Mouse (Mus musculus) midbrain, embryonic 11.5 days (tissue): ENCODE results near the gene Iglon5. TPM values are rescaled to one million over a fixed set of nuclear protein-coding genes. Genes with fewer than 3 reads are reported as not detected.
A peak's percentile ranks its signal among the peaks of the same experiment; 100 is the strongest.

Experiments used
- ATAC-seq: fragments of 200-750 bp; cut with Nextera tagmentation; 2 replicates; pipeline ENCODE4 v1.8.0; 2017; ENCODE audit warnings: moderate TSS enrichment, moderate library complexity; ENCODE audit not compliant: low FRiP score
- DNase-seq: peaks from one replicate; pipeline ENCODE4 v3.0.0; 2015; ENCODE audit warnings: low spot score; ENCODE audit errors: missing footprints
- H3K27ac ChIP-seq: fragments of 300-500 bp; sonication (generic); 2 replicates; pipeline ENCODE4 v1.5.1; 2014; ENCODE audit warnings: low read depth, low read length
- H3K27me3 ChIP-seq: fragments of 300-500 bp; sonication (generic); 2 replicates; pipeline ENCODE4 v1.6.1; 2014; ENCODE audit warnings: mild to moderate bottlenecking, low read length, moderate library complexity, mixed read lengths; ENCODE audit not compliant: control insufficient read depth, insufficient read depth
- H3K36me3 ChIP-seq: fragments of 300-500 bp; sonication (generic); 2 replicates; pipeline ENCODE4 v1.6.1; 2014; ENCODE audit warnings: mild to moderate bottlenecking, low read length, moderate library complexity, mixed read lengths; ENCODE audit not compliant: control insufficient read depth, insufficient read depth
- H3K4me1 ChIP-seq: fragments of 300-500 bp; sonication (generic); 2 replicates; pipeline ENCODE4 v1.6.1; 2014; ENCODE audit warnings: low read length; ENCODE audit not compliant: control insufficient read depth, insufficient read depth
- H3K4me2 ChIP-seq: fragments of 300-500 bp; sonication (generic); 2 replicates; pipeline ENCODE4 v1.6.1; 2014; ENCODE audit warnings: mild to moderate bottlenecking, moderate library complexity
- H3K4me3 ChIP-seq: fragments of 300-500 bp; sonication (generic); 2 replicates; pipeline ENCODE4 v1.5.1; 2014; ENCODE audit warnings: low read depth, low read length
- H3K9ac ChIP-seq: fragments of 300-500 bp; sonication (generic); 2 replicates; pipeline ENCODE4 v1.6.1; 2014; ENCODE audit warnings: low read length
- H3K9me3 ChIP-seq: fragments of 300-500 bp; sonication (generic); 2 replicates; pipeline ENCODE4 v1.6.1; 2016; ENCODE audit warnings: low read length; ENCODE audit not compliant: control insufficient read depth
- WGBS: fragments of 180-500 bp; shearing (Covaris S2); extraction: QIAGEN DNeasy Blood & Tissue Kit; methylation state at CpG from one replicate; pipeline ENCODE4 v1.1.7; 2014; 5-methylcytosine and 5-hydroxymethylcytosine counted together
- polyA plus RNA-seq: library from polyadenylated mRNA; unstranded; fragments of >200 nt; fragmentation: Nextera tagmentation; extraction: Ambion mirVana; gene quantifications from 2 replicates; pipeline ENCODE4 v1.2.1, GENCODE M21; 2014

The Iglon5 gene
- polyA plus RNA-seq, 1 experiment from 2014 or later, result 3.1 TPM

- Histone ChIP-seq H3K27me3 (peaks cover 13% of the 10 kb centered on the region; the same call in 1 of the 2 replicates), H3K4me2 (no peak overlapping the region), H3K4me3 (no peak overlapping the region), H3K9me3 (no peaks in the 10 kb centered on the region), H3K4me1 (no peaks in the 10 kb centered on the region), H3K27ac (no peak overlapping the region), H3K36me3 (no peaks in the 10 kb centered on the region), H3K9ac (no peak overlapping the region)
- 8% methylated on average over 23 of the region's 23 CpGs for WGBS
- peak; percentile 81 for DNase-seq
- ATAC-seq, result peak; percentile 18; the same call in 1 of the 2 replicates
Measured at GRCm38 (mm10) chr7:43475706-43476105, 14.2 kb downstream of the Iglon5 start.

GRCm38 (mm10) chr7:43470373-43470772 is 19.5 kb downstream of the Iglon5 start:
- no peaks in the 10 kb centered on the region for H3K9me3 ChIP-seq
- H3K27ac ChIP-seq, result no peak overlapping the region
- DNase-seq (peak; percentile 91), ATAC-seq (no peak)
- no peak overlapping the region for H3K9ac ChIP-seq
- WGBS, result 49% methylated on average over 8 of the region's 8 CpGs
- no peaks in the 10 kb centered on the region for H3K36me3 ChIP-seq
- H3K4me2 ChIP-seq, result no peak overlapping the region
- H3K4me1 ChIP-seq, result no peaks in the 10 kb centered on the region
- H3K27me3 ChIP-seq, result 0 out of 2 replicates have a peak, but pooled peaks cover 5% of the 10 kb centered on the region
- no peak overlapping the region for H3K4me3 ChIP-seq

- H3K36me3 ChIP-seq, result no peaks in the 10 kb centered on the region
- peak overlapping the region; percentile 35 for H3K4me3 ChIP-seq
- peak overlapping the region; percentile 39; the same call in 1 of the 2 replicates for H3K9ac ChIP-seq
- peaks cover 5% of the 10 kb centered on the region; the same call in 1 of the 2 replicates for H3K27me3 ChIP-seq
- ATAC-seq (peak; percentile 57), DNase-seq (peak; percentile 95)
- WGBS, result 2% methylated on average over 33 of the region's 33 CpGs
- H3K27ac ChIP-seq, result no peak overlapping the region
- H3K4me2 ChIP-seq, result peak overlapping the region; percentile 67
- no peaks in the 10 kb centered on the region for H3K4me1 ChIP-seq
- H3K9me3 ChIP-seq, result no peaks in the 10 kb centered on the region
Measured at GRCm38 (mm10) chr7:43466099-43466694, 23.7 kb downstream of the Iglon5 start.

GRCm38 (mm10) chr7:43465344-43466098 is 24.4 kb downstream of the Iglon5 start:
- Histone ChIP-seq H3K4me2 (peak overlapping the region; percentile 67), H3K4me3 (peak overlapping the region; percentile 35), H3K27ac (no peak overlapping the region), H3K4me1 (no peaks in the 10 kb centered on the region), H3K27me3 (peaks cover 5% of the 10 kb centered on the region; the same call in 1 of the 2 replicates), H3K9me3 (no peaks in the 10 kb centered on the region), H3K9ac (peak overlapping the region; percentile 39; the same call in 1 of the 2 replicates), H3K36me3 (no peaks in the 10 kb centered on the region)
- under 1% methylated on average over 33 of the region's 33 CpGs for WGBS
- DNase-seq, result no peak
- peak; percentile 87 for ATAC-seq

- Histone ChIP-seq H3K4me1 (no peaks in the 10 kb centered on the region), H3K4me2 (peak overlapping the region; percentile 67), H3K9me3 (no peaks in the 10 kb centered on the region), H3K27me3 (peaks cover 5% of the 10 kb centered on the region; the same call in 1 of the 2 replicates), H3K4me3 (peak overlapping the region; percentile 35), H3K9ac (peak overlapping the region; percentile 39; the same call in 1 of the 2 replicates), H3K36me3 (no peaks in the 10 kb centered on the region), H3K27ac (no peak overlapping the region)
- ATAC-seq (peak; percentile 79), DNase-seq (peak; percentile 95)
- WGBS, result 12% methylated on average over 35 of the region's 35 CpGs
Measured at GRCm38 (mm10) chr7:43464864-43465343, 25.0 kb downstream of the Iglon5 start.

GRCm38 (mm10) chr7:43463976-43464375 is 25.9 kb downstream of the Iglon5 start:
- DNase-seq, result no peak
- Histone ChIP-seq H3K9me3 (no peaks in the 10 kb centered on the region), H3K4me2 (no peak overlapping the region), H3K36me3 (no peaks in the 10 kb centered on the region), H3K27ac (no peak overlapping the region), H3K9ac (no peak overlapping the region), H3K4me3 (no peak overlapping the region), H3K27me3 (peaks cover 5% of the 10 kb centered on the region; the same call in 1 of the 2 replicates), H3K4me1 (no peaks in the 10 kb centered on the region)
- ATAC-seq, result no peak
- 80% methylated on average over 7 of the region's 7 CpGs for WGBS

GRCm38 (mm10) chr7:43462851-43463250 is 27.0 kb downstream of the Iglon5 start, which contains the start of gene Vsig10l:
Gene Vsig10l (plus strand): TSS chr7:43463151.
- Histone ChIP-seq H3K4me1 (no peaks in the 10 kb centered on the region), H3K4me3 (no peak within 1 kb of the TSS), H3K27me3 (peaks cover 5% of the 10 kb centered on the region; the same call in 1 of the 2 replicates), H3K27ac (no peak within 1 kb of the TSS), H3K9me3 (no peaks in the 10 kb centered on the region), H3K36me3 (no peaks in the 10 kb centered on the region), H3K4me2 (no peak within 1 kb of the TSS), H3K9ac (no peak within 1 kb of the TSS)
- DNase-seq, result peak; percentile 75
- WGBS, result 67% methylated on average over 4 of the region's 4 CpGs
- no peak for ATAC-seq

- WGBS, result 94% methylated on average over 6 of the region's 6 CpGs
- no peak overlapping the region for H3K27ac ChIP-seq
- H3K27me3 ChIP-seq, result no peaks in the 10 kb centered on the region
- no peak for ATAC-seq
- H3K36me3 ChIP-seq, result peaks cover 2% of the 10 kb centered on the region; the same call in 1 of the 2 replicates
- no peak overlapping the region for H3K9ac ChIP-seq
- H3K4me3 ChIP-seq, result no peak overlapping the region
- H3K4me1 ChIP-seq, result no peaks in the 10 kb centered on the region
- no peak for DNase-seq
- no peaks in the 10 kb centered on the region for H3K9me3 ChIP-seq
- H3K4me2 ChIP-seq, result no peak overlapping the region
Measured at GRCm38 (mm10) chr7:43454371-43454770, 35.5 kb downstream of the Iglon5 start.
